Mouse (Mus musculus): ENCODE measurements around the gene Grin3b. TPM values are rescaled to one million over a fixed set of nuclear protein-coding genes. Genes with fewer than 3 reads are reported as not detected.

Grin3b gene
- polyA plus RNA-seq, 2 experiments from 2014 or later: 0.58 TPM; not detected in 1

DNA sequence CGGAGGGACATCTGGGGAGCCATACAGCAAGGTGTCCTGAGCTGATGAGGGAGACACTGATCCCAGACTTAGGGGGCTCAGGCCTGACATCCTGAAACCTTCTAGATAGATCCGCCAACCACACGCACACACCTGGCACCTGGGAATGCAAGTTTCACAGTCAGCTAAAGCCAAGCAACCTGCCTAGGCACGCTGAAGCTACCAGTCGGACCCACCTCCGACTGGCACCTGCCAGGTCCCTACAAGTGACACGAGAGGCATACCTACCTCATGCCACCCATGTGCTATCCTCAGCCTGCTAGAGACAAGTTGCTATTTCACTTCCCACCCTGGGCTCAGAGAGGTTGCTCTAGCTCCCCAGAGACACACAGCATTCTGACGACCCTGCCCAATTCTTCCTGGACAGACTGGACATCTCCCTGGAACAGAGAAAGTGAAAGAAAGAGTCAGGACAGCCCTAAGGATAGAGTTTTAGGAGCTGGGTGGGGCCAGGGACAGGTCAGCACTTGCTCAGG is 18.8 kb downstream of the Grin3b start:
- no peak for ATAC-seq

DNA sequence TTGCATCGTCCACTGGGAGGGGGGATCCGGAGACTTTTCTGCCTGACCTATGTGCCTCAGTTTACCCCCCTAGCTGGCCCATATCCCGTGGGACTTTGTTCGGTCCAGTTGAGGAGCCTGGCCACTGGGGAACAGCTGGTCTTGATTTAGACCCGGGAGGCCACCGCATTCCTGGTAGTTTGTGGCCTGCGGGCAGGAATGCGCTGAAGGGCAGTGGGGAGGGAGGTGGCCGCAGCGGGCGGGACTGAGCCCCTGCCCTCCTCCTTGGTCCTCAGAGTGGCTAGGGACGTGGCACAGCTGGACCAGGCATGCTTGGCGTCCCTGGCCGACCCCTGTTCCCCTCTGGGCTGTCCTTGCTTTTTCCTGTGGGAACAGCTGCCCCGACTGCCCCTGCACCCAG is 19.4 kb downstream of the Grin3b start:
- ATAC-seq: no peak

DNA sequence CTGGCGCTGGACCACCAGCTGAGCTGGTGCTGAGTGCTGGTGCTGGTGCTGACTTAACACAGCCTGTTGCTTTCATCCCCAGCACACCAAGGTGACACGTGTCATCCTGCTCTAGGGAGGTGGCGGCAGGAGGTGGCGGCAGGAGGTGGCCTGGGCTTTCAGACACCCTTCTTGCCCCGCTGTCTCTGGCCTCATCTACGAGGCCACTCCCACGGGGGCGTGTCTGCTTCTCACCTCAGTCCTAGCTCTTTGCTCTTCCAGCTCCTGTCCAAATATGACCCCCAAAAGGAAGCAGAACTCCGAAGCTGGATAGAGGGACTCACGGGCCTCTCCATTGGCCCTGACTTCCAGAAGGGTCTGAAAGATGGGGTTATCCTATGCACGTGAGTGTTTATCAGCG is 20.6 kb downstream of the Grin3b start:
- no peak for ATAC-seq

DNA sequence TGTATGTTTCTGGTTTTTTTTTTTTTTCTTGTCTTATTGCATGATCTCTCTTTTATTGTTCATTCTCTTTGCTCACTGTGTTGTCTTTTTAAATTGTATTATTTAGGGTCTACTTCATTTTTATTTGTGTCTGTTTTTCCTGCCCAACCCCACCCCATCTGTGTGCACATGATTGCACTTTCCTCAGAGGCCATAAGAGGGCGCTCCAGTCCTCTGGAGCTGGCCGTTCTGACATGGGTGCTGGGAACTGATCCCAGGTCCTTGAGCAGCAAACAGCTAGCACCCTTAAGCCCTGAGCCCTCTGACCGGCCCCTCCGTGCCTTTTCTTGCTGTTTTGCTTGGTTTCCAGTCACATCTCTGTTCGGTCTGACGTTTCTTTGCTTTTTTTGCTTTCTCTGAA is 21.0 kb downstream of the Grin3b start:
- no peak for ATAC-seq

DNA sequence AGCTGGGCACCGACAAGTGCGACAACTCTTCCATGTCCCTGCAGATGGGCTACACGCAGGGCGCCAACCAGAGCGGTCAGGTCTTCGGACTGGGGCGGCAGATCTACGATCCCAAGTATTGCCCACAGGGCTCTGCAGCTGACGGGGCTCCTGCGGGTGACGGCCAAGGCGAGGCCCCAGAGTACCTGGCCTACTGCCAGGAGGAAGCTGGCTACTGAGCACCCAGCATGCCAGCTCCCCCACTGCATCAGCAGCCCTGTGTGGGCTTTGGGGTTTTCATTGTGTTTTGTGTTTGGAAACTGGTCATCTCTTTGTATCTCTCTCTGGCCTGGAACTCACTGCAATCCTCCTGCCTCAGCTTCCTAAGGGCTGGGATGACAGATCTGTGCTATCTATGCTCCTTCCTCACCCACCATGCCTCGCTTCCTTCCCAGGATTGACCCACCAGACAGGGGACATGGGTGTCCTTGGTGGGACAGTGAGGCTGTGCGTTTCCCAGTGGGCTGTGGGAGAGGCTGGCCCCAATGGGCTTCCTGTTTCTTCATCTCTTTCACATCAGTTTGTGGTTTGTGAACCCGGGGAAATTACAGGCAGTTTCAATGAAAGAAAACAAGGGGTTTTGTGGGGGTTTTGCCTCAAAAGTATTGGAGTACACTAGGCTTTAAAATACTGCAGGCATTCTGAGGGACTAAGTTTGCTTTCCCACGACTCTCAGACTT is 24.0 kb downstream of the Grin3b start:
- peak; percentile 17 for ATAC-seq

DNA sequence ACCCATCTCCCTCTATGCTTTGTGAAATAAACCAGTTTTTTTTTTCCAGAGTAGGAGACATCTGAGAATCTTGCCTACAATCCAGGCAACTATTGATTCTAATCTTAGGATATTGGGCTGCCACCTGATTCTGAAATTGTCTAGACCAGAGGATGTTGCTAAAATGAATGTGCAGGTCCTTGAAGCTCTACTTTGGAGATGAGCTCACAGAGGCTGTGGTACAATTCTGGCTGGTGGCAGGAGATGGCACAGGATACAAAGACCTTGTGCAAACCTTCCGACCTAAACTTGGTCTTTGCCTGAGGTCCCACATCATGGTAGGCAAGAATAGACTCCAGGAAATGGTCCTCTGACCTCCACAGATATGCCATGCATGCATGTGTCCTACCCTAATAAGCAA is 25.1 kb downstream of the Grin3b start:
- peak; percentile 16 for ATAC-seq

DNA sequence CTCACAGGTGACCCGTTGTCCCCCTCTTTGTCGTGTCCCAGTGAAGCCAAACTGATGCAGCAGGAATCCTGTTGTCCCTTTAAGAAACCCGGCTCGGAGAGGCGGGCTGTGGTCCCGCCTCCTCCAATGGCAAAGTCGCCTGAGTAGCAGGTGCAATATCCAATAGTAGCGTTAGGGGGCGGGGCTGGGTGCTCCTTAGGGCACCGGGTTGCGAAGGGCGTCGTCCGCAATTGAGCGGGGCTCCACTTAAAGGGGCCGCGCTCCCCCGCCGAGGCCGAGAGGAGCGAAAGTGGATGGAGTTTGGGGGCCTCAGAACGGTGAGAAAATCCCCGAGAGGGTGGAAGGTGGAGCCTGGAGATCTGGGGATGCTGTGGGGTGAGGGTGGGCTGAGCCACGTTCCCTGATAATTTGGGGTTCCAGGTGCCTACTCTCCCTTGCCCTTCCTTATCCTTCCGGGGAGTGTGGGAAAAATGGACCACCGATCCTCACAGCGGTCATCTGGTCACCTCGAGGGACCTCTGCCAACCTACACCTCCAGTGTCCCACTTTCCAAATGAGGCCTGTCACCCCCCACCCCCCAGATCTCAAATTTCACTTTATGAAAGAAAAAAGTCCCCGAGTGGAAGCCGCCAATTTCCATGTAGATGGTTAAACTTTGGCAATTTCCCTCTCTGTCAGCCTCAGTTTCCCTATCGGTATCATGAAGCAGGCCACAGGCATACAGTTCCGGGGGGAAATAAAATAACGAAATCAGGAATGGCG is 25.9 kb downstream of the Grin3b start, which contains the start of gene Abca7:
Gene Abca7 (plus strand): TSS at position 223 of the 762 bp plus-strand sequence.
- ATAC-seq: peak; percentile 93

DNA sequence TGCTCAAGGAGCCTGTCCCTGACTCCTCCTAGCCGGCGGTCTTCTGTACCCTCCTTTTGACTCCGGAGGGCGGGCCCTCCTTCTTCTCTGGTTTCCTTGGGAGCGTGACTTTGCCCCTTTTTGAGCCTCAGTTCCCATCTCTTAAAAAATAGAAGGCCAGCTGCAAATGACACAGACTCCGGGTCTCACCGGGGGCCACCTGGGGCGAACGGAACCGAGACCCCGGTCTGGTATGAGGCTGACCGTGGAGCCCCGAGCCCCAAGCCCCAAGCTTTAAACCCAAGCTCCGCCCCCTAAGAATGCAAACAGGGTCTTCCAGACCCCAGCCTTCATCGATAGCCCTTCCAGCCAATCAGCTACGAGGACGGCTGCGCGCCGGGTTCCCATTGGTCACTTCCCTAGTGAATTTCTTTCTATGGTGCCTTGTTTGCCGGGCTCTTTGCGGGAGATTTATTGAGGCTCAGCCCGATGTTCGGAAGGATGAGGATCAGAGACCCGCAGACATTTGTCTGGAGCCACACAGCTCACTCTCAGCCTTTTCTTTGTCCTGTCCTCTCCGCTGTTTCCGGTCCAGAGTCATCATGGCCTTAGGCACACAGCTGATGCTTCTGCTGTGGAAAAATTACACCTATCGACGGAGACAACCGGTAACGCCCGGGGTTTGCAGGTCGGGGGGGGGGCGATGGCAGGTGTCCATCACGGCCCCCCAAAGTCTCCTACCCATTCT is 26.7 kb downstream of the Grin3b start:
- peak; percentile 25 for ATAC-seq

DNA sequence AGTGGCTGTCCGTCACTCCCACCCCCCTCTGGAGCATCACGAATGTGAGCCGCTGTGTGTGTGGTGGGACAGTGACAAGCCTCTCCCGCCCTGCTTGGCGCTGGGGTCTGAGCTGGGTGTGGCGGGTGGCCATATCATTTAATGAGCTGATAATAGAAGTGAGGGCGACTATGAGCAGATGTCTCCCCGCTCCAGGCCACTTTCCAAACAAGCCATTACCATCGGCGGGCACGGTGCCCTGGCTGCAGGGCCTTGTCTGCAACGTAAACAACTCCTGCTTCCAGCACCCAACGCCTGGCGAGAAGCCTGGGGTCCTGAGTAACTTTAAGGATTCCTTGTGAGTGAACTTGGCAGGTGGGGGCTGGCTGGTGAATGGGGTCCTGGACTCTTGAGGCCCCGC is 27.3 kb downstream of the Grin3b start:
- ATAC-seq: no peak

DNA sequence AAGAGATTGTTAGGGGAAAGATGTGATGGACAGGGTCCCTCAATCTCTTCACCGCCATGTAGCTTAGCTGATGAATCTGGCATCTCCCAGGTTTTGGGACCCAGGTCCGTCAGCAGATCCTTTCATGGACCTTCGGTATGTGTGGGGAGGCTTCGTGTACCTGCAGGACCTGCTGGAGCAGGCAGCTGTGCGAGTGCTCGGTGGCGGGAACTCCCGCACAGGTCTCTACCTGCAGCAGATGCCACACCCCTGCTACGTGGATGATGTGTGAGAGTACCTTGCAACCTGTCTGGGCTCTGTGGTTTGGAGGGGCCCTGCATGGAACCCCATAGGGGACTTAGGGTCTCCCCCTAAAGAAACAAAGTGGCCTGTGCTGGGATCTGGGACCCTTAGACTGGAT is 31.4 kb downstream of the Grin3b start:
- ATAC-seq: no peak

DNA sequence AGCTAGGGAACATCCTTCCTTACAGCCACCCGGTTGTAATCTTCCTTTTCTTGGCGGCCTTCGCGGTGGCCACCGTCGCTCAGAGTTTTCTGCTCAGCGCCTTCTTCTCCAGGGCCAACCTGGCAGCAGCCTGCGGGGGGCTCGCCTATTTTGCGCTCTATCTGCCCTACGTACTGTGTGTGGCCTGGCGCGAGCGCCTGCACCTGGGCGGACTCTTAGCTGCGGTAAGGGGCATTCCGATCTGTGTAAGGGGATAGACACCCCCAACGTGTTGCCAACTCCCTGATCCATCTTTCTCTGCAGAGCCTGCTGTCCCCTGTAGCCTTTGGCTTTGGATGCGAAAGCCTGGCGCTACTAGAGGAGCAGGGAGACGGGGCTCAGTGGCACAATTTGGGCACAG is 32.3 kb downstream of the Grin3b start:
- no peak for ATAC-seq

DNA sequence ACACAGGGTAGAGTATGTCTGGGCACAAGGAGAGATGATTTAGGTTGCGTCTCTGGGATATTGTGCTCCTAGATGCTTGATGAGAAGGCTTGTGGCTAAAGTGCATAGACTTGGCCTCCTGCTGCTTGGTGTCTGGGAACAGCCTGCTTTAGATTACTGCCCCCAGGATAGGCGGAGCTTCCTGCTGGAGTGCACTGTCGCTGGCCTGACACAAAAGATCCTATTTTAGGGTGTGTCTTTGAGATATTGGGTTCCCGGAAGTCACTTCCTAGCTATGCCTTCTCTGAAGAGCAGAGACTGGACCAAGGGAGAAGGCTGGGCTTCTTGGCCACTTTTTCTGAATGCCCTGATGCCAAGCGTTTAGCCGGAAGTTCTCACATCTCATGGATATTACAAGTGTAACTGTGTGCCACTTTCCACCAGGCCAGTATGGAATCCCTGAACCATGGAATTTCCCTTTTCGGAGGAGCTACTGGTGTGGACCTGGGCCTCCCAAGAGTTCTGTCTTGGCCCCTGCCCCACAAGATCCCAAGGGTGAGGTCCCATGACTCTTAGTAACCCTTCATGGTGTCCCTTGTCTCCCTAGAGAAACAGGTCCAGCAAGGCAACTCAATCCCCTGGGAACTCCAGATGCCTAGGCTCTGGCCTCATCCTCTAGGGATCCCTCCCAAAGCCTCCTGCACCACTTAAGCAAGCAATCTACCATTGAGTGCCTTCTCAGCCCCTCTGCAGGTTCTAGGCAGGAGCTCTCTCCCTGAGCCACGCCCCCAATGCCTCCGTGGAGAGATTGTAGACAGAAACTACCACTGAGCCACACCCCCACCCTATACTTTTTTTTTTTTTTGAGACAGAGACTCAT is 33.1 kb downstream of the Grin3b start:
- no peak for ATAC-seq

DNA sequence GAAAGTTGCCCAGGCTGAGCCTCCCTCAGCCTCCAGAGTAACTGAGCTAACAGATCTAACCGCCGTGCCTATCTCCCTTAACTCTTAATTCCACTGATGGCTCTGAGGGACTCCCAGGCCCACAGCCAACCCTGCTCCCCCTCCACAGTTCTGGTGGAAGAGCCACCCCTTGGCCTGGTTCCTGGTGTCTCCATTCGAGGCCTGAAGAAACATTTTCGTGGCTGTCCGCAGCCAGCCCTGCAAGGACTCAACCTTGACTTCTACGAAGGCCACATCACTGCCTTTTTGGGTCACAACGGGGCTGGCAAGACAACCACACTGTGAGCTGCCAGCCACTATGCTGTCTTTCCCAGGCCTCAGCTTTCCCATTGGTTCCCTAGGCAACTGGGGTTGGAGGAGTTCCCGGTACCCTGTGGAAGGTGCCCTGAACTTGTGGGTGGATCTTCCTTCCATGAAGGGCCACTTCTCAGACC is 33.8 kb downstream of the Grin3b start:
- ATAC-seq: no peak

DNA sequence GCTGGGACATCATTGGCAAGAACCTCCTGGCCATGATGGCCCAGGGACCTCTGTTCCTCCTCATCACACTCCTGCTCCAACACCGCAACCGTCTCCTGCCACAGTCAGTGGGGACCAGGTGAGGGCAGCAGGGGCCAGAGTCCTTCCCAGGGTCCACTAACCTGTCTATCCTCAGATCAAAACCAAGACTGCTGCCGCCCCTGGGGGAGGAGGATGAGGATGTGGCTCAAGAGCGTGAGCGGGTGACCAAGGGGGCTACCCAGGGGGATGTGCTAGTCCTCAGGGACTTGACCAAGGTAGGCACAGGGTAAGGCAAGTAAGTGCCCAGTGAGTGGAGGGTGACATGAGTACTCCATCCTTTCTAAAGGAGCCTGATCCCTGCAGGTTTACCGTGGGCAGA is 41.2 kb downstream of the Grin3b start:
- ATAC-seq: no peak

DNA sequence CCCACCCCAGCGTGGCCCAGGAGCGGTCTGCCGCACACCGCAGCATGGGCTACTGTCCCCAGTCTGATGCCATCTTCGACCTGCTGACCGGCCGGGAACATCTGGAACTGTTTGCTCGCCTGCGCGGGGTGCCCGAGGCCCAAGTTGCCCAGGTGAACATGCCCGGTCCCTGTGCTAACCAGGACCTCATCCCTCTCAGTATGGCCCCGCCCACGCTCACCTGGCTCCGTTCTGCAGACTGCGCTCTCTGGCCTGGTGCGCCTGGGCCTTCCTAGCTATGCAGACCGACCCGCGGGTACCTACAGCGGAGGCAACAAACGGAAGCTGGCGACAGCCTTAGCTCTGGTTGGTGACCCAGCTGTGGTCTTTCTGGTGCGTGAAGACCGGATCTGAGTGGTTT is 43.1 kb downstream of the Grin3b start:
- no peak for ATAC-seq

DNA sequence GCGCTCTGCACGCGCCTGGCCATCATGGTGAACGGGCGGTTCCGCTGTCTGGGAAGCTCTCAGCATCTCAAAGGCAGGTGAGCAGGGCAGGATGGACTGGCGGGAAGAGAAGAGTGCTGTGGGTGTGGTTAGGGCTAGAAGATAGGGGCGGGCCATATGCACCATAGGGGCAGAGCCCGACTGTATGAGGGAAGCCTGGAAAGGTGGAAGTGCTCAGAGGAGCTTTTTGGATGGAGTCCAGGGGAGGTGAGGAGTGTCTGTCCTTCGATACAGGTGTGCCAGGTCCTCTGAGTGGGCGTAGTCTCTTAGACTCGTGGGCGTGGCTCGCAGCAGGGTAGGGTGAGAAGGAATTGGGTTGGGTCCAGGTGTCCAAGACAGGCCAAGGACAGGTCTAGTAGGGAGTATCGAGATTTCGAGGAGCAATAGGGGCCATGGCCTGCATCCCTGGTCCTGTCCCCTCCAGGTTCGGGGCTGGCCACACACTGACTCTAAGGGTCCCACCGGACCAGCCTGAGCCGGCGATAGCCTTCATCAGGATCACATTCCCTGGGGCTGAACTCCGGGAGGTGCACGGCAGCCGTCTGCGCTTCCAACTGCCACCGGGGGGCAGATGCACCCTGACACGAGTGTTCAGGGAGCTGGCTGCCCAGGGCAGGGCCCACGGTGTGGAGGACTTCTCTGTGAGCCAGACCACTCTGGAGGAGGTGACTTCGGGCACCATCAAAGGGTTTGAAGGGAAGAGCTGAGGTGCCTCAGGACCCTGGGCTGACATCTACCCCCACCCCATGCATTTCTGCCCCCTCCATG is 44.2 kb downstream of the Grin3b start:
- no peak for ATAC-seq

DNA sequence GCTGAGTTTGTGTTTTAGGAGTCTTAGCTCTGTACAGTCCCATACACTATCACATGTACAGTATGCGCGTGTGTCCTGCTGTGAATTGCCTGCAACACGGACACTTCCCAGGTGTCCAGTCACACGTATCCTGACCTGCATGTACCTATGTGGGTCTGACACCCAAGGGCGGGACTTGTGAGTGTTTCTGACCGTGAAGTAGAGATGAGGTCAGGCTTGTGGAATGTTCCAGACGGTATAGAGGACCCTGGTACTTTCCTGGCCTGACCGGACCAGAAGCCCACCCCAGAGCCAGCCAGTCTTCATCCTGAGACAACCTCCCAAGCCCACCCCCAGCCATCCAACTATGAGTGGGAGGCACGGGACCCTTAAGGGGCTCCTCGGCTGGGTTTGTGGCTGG is 45.1 kb downstream of the Grin3b start:
- ATAC-seq: no peak

DNA sequence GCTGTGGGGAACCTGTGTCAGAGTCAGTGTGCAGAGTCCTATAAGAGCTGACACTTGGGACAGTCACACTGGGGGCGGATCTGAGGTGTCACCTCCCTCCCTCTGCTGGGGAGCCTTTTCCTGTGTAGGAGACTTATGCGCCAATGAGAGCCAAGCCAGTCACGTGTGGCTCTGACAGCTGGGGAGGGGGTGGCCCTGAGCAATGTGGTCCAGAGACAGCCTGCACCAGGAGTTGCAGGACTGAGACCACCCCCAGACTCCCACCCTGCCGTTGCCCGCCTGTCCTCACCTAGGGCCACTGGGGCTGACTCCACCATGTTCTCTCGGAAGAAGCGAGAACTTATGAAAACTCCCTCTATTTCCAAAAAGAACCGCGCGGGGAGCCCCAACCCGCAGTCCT is 46.0 kb downstream of the Grin3b start, which contains the start of gene Arhgap45:
Gene Arhgap45 (plus strand): TSS at position 143 of the 400 bp plus-strand sequence.
- peak; percentile 86 for ATAC-seq

DNA sequence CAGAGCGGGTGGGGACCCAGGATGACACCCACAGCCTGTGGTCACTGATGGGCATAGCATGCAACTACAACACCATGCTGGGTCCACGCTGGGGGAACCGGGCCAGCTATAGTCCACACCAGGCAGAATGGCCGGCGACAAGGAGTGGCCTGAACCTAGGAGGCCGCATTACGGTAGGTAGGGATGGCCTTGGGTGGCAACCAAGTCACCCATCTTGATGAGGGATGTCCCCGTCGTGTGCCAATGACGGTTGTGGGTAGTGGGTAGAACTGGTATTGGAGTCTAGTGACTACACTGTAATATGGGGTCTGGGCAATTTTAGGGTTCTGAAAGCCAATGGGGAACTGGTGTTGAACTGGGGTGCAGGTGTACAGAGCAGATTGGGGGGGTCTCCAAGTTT is 46.4 kb downstream of the Grin3b start:
- ATAC-seq: peak; percentile 28

DNA sequence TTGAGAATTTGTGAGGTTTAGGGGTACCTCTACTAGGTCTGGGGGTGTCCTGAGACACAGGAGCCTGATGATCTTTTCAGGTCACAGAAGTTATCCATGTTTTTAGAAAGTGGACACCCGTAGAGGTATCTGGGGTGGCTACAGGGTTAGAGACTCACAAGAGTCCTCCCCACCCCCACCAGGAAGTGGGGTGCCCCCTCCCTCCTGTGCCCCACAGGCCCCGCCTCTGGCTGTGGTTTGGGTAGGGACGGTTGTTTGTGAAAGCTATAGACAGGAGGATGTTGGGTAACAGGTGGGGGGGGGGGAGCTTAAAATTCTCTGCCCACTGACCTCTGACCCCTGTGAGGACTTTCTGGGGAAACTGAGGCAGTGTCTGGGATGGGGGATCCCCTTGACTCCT is 46.8 kb downstream of the Grin3b start:
- peak; percentile 60 for ATAC-seq

DNA sequence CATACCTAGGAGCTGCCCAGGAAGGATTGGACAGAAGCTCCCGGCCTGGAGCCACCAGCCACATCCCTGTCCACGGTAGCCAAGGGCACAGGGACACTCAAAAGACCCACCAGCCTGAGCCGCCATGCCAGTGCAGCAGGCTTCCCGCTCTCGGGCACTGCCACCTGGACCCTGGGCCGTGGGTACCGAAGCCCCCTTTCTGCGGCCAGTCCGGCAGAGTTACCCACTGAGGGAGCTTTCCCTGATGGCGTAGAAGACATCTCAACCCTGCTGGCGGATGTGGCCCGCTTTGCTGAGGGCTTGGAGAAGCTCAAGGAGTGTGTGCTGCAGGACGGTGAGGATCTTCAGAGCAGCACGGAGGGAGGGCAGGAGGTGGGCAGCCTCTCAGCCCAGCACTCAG is 47.3 kb downstream of the Grin3b start:
- no peak for ATAC-seq
